Mouse (Mus musculus): ENCODE data around the gene Emc10.

Gene Emc10

GRCm38 (mm10) chr7:44485572-44486195, 10.6 kb downstream of the Emc10 start:
- in situ Hi-C loops (cut with MseI, MboI): no loop called here

GRCm38 (mm10) chr7:44484841-44485571, 11.3 kb downstream of the Emc10 start:
- in situ Hi-C loops (cut with MseI, MboI): loop anchor here in 1 of 2 experiments (5.0 kb wide), 1 partner anchor 83 kb away; no protein-coding TSS in a partner anchor

GRCm38 (mm10) chr7:44484109-44484508, 12.2 kb downstream of the Emc10 start:
- in situ Hi-C loops (cut with MseI, MboI): loop anchor here in 1 of 2 experiments (5.0 kb wide), 1 partner anchor 82 kb away; no protein-coding TSS in a partner anchor

- in situ Hi-C loops (cut with MseI, MboI): loop anchor here in 1 of 2 experiments (5.0 kb wide), 1 partner anchor 81 kb away; no protein-coding TSS in a partner anchor
Measured at GRCm38 (mm10) chr7:44482836-44483435, 13.4 kb downstream of the Emc10 start.

GRCm38 (mm10) chr7:44475046-44475614, 21.2 kb downstream of the Emc10 start:
- in situ Hi-C loops (cut with MseI, MboI): no loop called here

GRCm38 (mm10) chr7:44474419-44474818, 21.9 kb downstream of the Emc10 start:
- in situ Hi-C loops (cut with MseI, MboI): no loop called here

- in situ Hi-C loops (cut with MseI, MboI): no loop called here
Measured at GRCm38 (mm10) chr7:44472961-44473646, 23.2 kb downstream of the Emc10 start.

GRCm38 (mm10) chr7:44472558-44472885, 23.8 kb downstream of the Emc10 start:
- in situ Hi-C loops (cut with MseI, MboI): no loop called here

GRCm38 (mm10) chr7:44471880-44472557, 24.3 kb downstream of the Emc10 start:
- in situ Hi-C loops (cut with MseI, MboI): no loop called here

GRCm38 (mm10) chr7:44470696-44471612, 25.4 kb downstream of the Emc10 start:
- in situ Hi-C loops (cut with MseI, MboI): no loop called here

GRCm38 (mm10) chr7:44469677-44470675, 26.4 kb downstream of the Emc10 start:
- in situ Hi-C loops (cut with MseI, MboI): no loop called here

GRCm38 (mm10) chr7:44468644-44469285, 27.6 kb downstream of the Emc10 start:
- in situ Hi-C loops (cut with MseI, MboI): no loop called here

GRCm38 (mm10) chr7:44467811-44468411, 28.4 kb downstream of the Emc10 start, which contains the start of gene Josd2:
Gene Josd2 (plus strand): TSS chr7:44467980.
- in situ Hi-C loops (cut with MseI, MboI): no loop called here

GRCm38 (mm10) chr7:44466888-44467311, 29.4 kb downstream of the Emc10 start:
- in situ Hi-C loops (cut with MseI, MboI): no loop called here

GRCm38 (mm10) chr7:44466006-44466887, 30.1 kb downstream of the Emc10 start:
- in situ Hi-C loops (cut with MseI, MboI): no loop called here

GRCm38 (mm10) chr7:44465111-44465510, 31.2 kb downstream of the Emc10 start, which contains the start of gene Aspdh:
Gene Aspdh (plus strand): TSS chr7:44465391.
- in situ Hi-C loops (cut with MseI, MboI): no loop called here

- in situ Hi-C loops (cut with MseI, MboI): no loop called here
Measured at GRCm38 (mm10) chr7:44464511-44464910, 31.8 kb downstream of the Emc10 start.
